Mouse (Mus musculus) forebrain, embryonic 14.5 days (tissue): Measurements from ENCODE around the gene Rnd2. TPM values are rescaled to one million over a fixed set of nuclear protein-coding genes. Genes with fewer than 3 reads are reported as not detected.

Source experiments
- ATAC-seq: fragments of 200-750 bp; cut with Nextera tagmentation; 2 replicates; pipeline ENCODE4 v1.8.0; 2017; ENCODE audit warnings: mild to moderate bottlenecking, moderate library complexity
- DNase-seq: peaks from one replicate; pipeline ENCODE4 v3.0.0-alpha.2; 2015; ENCODE audit warnings: low spot score
- H3K27ac ChIP-seq: fragments of 300-500 bp; sonication (generic); 2 replicates; pipeline ENCODE4 v1.5.1; 2014; ENCODE audit warnings: low read depth, mild to moderate bottlenecking, control low read depth, low read length, moderate library complexity
- H3K27me3 ChIP-seq: fragments of 300-500 bp; sonication (generic); replicated peaks from 2 replicates; pipeline ENCODE4 v1.6.1; 2014; ENCODE audit warnings: low read length, control low read depth, mixed read lengths; ENCODE audit not compliant: control insufficient read depth, insufficient read depth
- H3K36me3 ChIP-seq: fragments of 300-500 bp; sonication (generic); 2 replicates; pipeline ENCODE4 v1.6.1; 2014; ENCODE audit warnings: low read length, control low read depth; ENCODE audit not compliant: control insufficient read depth, insufficient read depth
- H3K4me1 ChIP-seq: fragments of 300-500 bp; sonication (generic); 2 replicates; pipeline ENCODE4 v1.6.1; 2014; ENCODE audit warnings: antibody characterized with exemption, low read length, control low read depth; ENCODE audit not compliant: control insufficient read depth, insufficient read depth
- H3K4me2 ChIP-seq: fragments of 300-500 bp; sonication (generic); 2 replicates; pipeline ENCODE4 v1.6.1; 2014; ENCODE audit warnings: mild to moderate bottlenecking, control low read depth, low read length
- H3K4me3 ChIP-seq: fragments of 300-500 bp; sonication (generic); 2 replicates; pipeline ENCODE4 v1.5.1; 2014; ENCODE audit warnings: low read depth, low read length, control low read depth
- H3K9ac ChIP-seq: fragments of 300-500 bp; sonication (generic); 2 replicates; pipeline ENCODE4 v1.6.1; 2014; ENCODE audit warnings: mild to moderate bottlenecking, low read length, control low read depth, moderate library complexity
- H3K9me3 ChIP-seq: fragments of 300-500 bp; sonication (generic); replicated peaks from 2 replicates; pipeline ENCODE4 v1.6.1; 2016; ENCODE audit warnings: low read length, control low read depth, mixed read lengths; ENCODE audit not compliant: control insufficient read depth
- WGBS: fragments of 180-500 bp; shearing (Covaris S2); extraction: QIAGEN DNeasy Blood & Tissue Kit; methylation state at CpG from one replicate; pipeline ENCODE4 v1.1.7; 2014; 5-methylcytosine and 5-hydroxymethylcytosine counted together
- polyA plus RNA-seq: library from polyadenylated mRNA; unstranded; fragments of >200 nt; fragmentation: Nextera tagmentation; extraction: Ambion mirVana; gene quantifications from 2 replicates; pipeline ENCODE4 v1.2.1, GENCODE M21; 2014

Gene Rnd2
- polyA plus RNA-seq, 1 experiment from 2014 or later: 131 TPM

DNA sequence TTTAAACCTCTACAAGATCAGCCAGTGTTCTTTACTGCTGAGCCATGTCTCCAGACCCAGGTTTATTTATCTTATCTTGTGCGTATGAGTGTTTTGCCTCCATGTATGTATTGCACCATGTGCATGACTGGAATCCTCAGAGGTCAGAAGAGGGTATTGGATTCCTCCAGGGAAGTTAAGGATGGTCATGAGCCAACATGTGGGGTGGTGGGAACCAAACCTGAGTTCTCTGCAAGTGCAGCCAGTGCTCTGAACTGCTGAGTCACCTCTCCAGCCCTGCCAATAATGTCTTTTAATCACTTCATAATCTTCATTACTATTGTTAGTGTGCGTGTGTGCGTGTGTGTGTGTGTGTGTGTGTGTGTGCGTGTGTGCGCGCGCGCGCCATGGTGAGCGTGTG is 13.3 kb upstream of the Rnd2 start:
- Histone ChIP-seq H3K4me3 (no peak overlapping the region), H3K36me3 (peaks cover under 1% of the 10 kb centered on the region; the same call in 1 of the 2 replicates), H3K4me1 (peaks cover 8% of the 10 kb centered on the region; the same call in 1 of the 2 replicates), H3K27me3 (no peaks in the 10 kb centered on the region), H3K9me3 (no peaks in the 10 kb centered on the region), H3K4me2 (no peak overlapping the region), H3K9ac (no peak overlapping the region), H3K27ac (no peak overlapping the region)
- DNase-seq (no peak), ATAC-seq (no peak)
- WGBS: 96% methylated on average over 10 of the region's 10 CpGs

DNA sequence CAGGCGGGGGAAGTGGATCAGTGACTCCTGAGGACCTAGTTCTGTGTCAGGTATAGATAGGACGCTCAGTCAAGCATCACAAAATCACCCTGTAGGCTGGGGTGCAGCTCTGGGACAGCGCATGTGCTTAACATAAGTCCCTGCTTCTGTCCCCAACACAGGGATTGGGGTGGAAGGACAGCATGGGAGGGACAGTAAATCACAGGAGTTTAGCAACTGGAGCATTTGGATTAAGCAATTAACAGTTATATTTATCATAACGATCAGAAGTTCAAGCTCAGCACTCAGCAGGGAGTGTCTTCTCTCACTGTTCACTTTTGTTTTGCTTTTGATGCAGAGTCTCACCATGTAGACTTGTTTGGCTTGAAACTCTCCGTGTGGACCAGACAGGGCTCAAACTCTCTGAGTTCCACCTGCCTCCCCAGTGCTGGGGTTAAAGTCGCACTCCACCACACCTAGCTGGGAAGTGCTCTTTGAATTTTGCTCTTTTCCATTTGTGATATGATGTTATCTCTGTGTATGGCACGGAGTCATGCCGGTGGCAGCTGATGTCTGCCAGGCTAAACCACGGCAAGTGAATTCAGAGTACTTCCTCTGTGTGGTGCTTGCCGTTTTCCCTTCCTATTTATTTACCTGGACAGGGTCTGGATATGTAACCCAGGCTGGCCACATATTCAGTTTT is 12.6 kb upstream of the Rnd2 start:
- Histone ChIP-seq H3K4me3 (no peak overlapping the region), H3K4me1 (peaks cover 8% of the 10 kb centered on the region; the same call in 1 of the 2 replicates), H3K4me2 (no peak overlapping the region), H3K9me3 (no peaks in the 10 kb centered on the region), H3K27me3 (no peaks in the 10 kb centered on the region), H3K27ac (no peak overlapping the region), H3K36me3 (peaks cover 8% of the 10 kb centered on the region; the same call in 1 of the 2 replicates), H3K9ac (no peak overlapping the region)
- ATAC-seq: no peak
- DNase-seq: no peak
- WGBS: 64% methylated on average over 10 of the region's 10 CpGs

DNA sequence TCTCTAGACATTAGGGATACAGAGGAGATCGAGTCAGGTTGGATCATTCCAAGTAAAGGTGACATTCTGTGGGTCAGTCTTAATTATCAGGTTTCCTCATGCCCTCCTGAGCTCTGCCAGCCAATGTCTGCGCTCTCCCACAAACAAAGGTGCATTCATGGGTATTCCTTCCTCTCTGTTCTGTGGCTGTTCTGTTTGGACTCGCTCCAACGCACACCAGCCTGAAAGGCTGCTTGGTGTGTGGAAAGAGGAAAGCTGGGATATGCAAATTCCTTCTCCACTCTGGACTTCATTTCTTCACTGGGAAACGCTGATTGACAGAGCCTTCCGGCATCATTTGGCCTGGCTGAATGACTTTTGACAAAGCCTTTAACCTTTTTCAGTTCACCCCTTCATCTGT is 10.1 kb upstream of the Rnd2 start:
- no peak overlapping the region for H3K9ac ChIP-seq
- H3K4me3 ChIP-seq: no peak overlapping the region
- H3K36me3 ChIP-seq: peaks cover 31% of the 10 kb centered on the region
- H3K9me3 ChIP-seq: no peaks in the 10 kb centered on the region
- WGBS: 7% methylated on average over 6 of the region's 6 CpGs
- DNase-seq (peak; percentile 74), ATAC-seq (peak; percentile 69)
- peak overlapping the region; percentile 39; the same call in 1 of the 2 replicates for H3K27ac ChIP-seq
- H3K4me2 ChIP-seq: no peak overlapping the region
- H3K4me1 ChIP-seq: peaks cover 8% of the 10 kb centered on the region; the same call in 1 of the 2 replicates
- H3K27me3 ChIP-seq: no peaks in the 10 kb centered on the region

DNA sequence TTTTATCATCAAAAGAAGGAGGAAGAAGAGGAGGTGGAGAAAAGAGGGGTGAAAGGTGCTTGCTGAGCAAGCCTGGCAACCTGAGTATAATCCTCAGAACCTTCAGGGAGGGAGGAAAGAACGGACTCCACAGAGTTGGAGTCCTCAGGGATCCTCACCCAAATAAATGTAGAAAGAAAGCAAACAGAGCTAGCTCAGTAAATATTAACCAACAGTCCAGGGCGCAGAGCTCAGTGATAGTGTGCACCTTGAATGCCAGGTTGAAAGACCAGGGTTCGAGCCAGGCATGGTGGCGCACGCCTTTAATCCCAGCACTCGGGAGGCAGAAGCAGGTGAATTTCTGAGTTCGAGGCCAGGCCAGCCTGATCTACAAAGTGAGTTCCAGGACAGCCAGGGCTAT is 9.2 kb upstream of the Rnd2 start:
- Histone ChIP-seq H3K27me3 (no peaks in the 10 kb centered on the region), H3K36me3 (peaks cover 41% of the 10 kb centered on the region), H3K4me1 (peaks cover 8% of the 10 kb centered on the region; the same call in 1 of the 2 replicates), H3K27ac (no peak overlapping the region), H3K4me3 (no peak overlapping the region), H3K9ac (no peak overlapping the region), H3K9me3 (no peaks in the 10 kb centered on the region), H3K4me2 (no peak overlapping the region)
- 89% methylated on average over 7 of the region's 7 CpGs for WGBS
- ATAC-seq: no peak
- DNase-seq: no peak

DNA sequence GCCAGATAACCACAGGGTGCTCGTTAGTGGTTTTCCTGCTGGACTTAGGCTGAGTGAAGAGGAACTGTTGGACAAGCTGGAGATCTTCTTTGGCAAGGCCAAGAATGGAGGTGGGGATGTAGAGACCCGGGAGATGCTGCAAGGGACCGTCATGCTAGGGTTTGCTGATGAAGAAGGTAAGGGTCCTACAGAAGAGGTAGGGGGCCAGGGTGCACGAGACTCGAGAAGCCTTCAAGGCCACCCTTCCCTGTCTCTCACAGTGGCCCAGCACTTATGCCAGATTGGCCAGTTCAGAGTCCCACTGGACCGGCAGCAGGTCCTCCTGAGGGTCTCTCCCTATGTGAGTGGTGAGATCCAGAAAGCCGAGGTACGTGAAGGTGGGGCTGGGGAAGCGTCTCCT is 7.2 kb upstream of the Rnd2 start:
- no peak overlapping the region for H3K27ac ChIP-seq
- peaks cover 11% of the 10 kb centered on the region for H3K4me1 ChIP-seq
- H3K36me3 ChIP-seq: peaks cover 61% of the 10 kb centered on the region
- H3K4me2 ChIP-seq: no peak overlapping the region
- 91% methylated on average over 9 of the region's 9 CpGs for WGBS
- H3K9ac ChIP-seq: no peak overlapping the region
- H3K9me3 ChIP-seq: no peaks in the 10 kb centered on the region
- ATAC-seq: no peak
- H3K4me3 ChIP-seq: no peak overlapping the region
- H3K27me3 ChIP-seq: no peaks in the 10 kb centered on the region
- DNase-seq: no peak

DNA sequence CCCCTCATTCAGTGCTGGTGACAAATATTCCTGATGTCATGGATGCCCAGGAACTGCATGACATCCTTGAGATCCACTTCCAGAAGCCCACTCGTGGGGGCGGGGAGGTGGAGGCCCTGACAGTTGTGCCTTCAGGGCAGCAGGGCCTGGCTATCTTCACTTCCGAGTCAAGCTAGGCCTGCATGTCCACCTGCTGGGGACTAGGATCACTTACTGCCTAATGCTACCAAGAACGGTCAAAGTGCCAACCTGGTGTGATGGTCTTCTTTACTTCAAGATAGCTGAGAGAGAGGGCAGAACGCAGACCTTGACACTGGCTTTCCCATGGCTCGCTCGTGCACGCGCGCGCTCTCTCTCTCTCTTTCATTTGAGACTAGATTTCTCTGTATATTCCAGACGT is 6.6 kb upstream of the Rnd2 start:
- WGBS: 87% methylated on average over 12 of the region's 12 CpGs

DNA sequence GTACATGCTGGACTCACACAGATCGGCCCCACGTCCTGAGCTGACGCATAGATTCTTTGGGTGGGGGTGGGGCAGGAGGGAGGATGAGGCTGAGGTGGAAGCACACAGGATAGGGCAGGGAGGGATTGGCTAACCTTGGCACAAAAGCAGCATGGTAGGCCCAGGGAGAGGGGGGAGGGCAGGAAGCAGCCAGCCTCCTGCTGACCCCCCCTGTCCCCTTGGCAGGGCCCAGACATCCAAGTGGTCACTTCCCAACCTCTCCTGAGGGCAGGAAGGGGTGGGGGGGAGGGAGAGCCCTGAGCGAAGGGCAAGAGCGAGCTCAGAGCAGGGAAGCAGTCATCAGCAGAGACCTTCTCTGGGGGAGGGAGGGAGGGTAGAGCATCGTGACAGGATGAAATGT is 5.1 kb upstream of the Rnd2 start:
- Histone ChIP-seq H3K27ac (no peak overlapping the region), H3K36me3 (peaks cover 65% of the 10 kb centered on the region), H3K4me3 (no peak overlapping the region), H3K4me2 (no peak overlapping the region), H3K27me3 (no peaks in the 10 kb centered on the region), H3K4me1 (peaks cover 28% of the 10 kb centered on the region), H3K9me3 (no peaks in the 10 kb centered on the region), H3K9ac (no peak overlapping the region)
- DNase-seq (no peak), ATAC-seq (no peak)
- whole genome bisulfite sequencing: 41% methylated on average over 5 of the region's 6 CpGs

More for the DNA sequence above, 6.6 kb upstream of the Rnd2 start:
- Histone ChIP-seq H3K36me3 (peaks cover 65% of the 10 kb centered on the region), H3K27me3 (no peaks in the 10 kb centered on the region), H3K4me2 (no peak overlapping the region), H3K9me3 (no peaks in the 10 kb centered on the region), H3K4me1 (peaks cover 17% of the 10 kb centered on the region), H3K9ac (no peak overlapping the region), H3K27ac (no peak overlapping the region), H3K4me3 (no peak overlapping the region)
- no peak for DNase-seq
- no peak for ATAC-seq

DNA sequence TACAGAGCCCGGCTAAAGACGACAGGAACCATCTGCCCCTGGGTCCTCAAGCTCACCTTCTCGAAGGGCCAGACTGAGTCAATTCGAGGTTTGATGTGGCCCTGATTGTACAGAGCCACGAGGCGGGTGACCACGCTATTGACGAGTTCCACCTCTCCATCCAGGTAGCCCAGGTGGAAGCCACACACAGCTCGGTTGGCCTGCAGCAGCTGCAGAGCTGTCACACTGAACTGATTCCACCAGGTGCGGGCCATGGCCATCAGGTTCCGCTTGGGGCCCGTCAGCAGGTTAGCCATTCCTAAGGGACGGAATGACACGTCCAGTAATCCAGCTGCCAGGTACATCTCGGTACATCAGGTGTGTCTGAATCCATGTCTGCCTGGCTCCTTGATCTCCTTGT is 4.5 kb upstream of the Rnd2 start:
- WGBS: 91% methylated on average over 15 of the region's 15 CpGs
- H3K9ac ChIP-seq: no peak overlapping the region

DNA sequence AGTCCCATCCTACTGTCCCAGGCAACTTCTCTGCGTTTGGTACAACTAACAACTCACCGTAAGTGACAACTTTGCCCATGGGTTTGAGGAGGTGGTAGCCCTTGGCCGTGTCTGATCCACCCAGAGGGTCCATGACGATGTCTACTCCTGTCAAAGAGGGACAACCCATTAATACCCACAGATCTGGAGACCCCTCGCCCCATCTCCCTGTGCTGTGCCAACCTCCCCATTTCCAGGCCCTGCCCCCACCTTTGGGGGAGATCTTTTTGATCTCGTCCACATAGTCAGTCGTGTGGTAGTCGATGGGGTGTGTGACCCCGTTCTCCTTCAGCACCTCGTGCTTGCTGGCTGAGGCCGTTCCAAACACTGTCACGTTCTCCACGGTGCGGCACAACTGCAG is 2.7 kb upstream of the Rnd2 start:
- H3K9ac ChIP-seq: no peak overlapping the region
- peaks cover 58% of the 10 kb centered on the region for H3K36me3 ChIP-seq
- H3K27ac ChIP-seq: no peak overlapping the region

More for the DNA sequence above, 4.5 kb upstream of the Rnd2 start:
- Histone ChIP-seq H3K27me3 (no peaks in the 10 kb centered on the region), H3K4me1 (peaks cover 23% of the 10 kb centered on the region), H3K36me3 (peaks cover 65% of the 10 kb centered on the region), H3K4me2 (no peak overlapping the region), H3K4me3 (no peak overlapping the region), H3K9me3 (no peaks in the 10 kb centered on the region), H3K27ac (no peak overlapping the region)
- DNase-seq (no peak), ATAC-seq (no peak)

More for the DNA sequence above, 2.7 kb upstream of the Rnd2 start:
- DNase-seq: no peak
- peaks cover 29% of the 10 kb centered on the region for H3K4me1 ChIP-seq
- no peak for ATAC-seq
- peak overlapping the region; percentile 76; the same call in 1 of the 2 replicates for H3K4me2 ChIP-seq
- 77% methylated on average over 14 of the region's 14 CpGs for WGBS
- H3K9me3 ChIP-seq: no peaks in the 10 kb centered on the region
- no peak overlapping the region for H3K4me3 ChIP-seq
- no peaks in the 10 kb centered on the region for H3K27me3 ChIP-seq
